Mouse (Mus musculus): ENCODE measurements around the gene Camk1.
"Not testable (repeated sequence)": the region's sequence is repeated elsewhere in the genome, so short reads cannot be mapped to it uniquely, and the experiment has no call there.

The Camk1 gene

GRCm38 (mm10) chr6:113364518-113365135 lies 20.8 kb upstream of the Camk1 start:
- intact Hi-C loops (cut with DNase I) = no loop called here

GRCm38 (mm10) chr6:113362241-113362640 lies 18.5 kb upstream of the Camk1 start:
- intact Hi-C loops (cut with DNase I) = no loop called here

- intact Hi-C loops (cut with DNase I) = no loop called here
Observed at GRCm38 (mm10) chr6:113361476-113361875, 17.7 kb upstream of the Camk1 start.

- intact Hi-C loops (cut with DNase I) = no loop called here
Observed at GRCm38 (mm10) chr6:113353696-113354095, 9.9 kb upstream of the Camk1 start.

- intact Hi-C loops (cut with DNase I) = no loop called here
Observed at GRCm38 (mm10) chr6:113352820-113353219, 9.0 kb upstream of the Camk1 start.

GRCm38 (mm10) chr6:113351653-113352052 lies 7.9 kb upstream of the Camk1 start:
- intact Hi-C loops (cut with DNase I) = no loop called here

GRCm38 (mm10) chr6:113351161-113351560 lies 7.4 kb upstream of the Camk1 start:
- intact Hi-C loops (cut with DNase I) = no loop called here

- intact Hi-C loops (cut with DNase I) = no loop called here
Observed at GRCm38 (mm10) chr6:113350538-113350937, 6.8 kb upstream of the Camk1 start.

GRCm38 (mm10) chr6:113346897-113347296 lies 3.1 kb upstream of the Camk1 start:
- intact Hi-C loops (cut with DNase I) = no loop called here

GRCm38 (mm10) chr6:113344321-113344720 lies 537 bp upstream of the Camk1 start:
- intact Hi-C loops (cut with DNase I) = loop anchor here (5.0 kb wide), 1 partner anchor 33 kb away; the partner anchor contains the start of genes Arpc4 and Tada3

- intact Hi-C loops (cut with DNase I) = loop anchor here (5.0 kb wide), 1 partner anchor 35 kb away; the partner anchor contains the start of genes Arpc4 and Tada3
Observed at GRCm38 (mm10) chr6:113342297-113342696, 1.5 kb downstream of the Camk1 start.

GRCm38 (mm10) chr6:113341574-113341973 lies 2.2 kb downstream of the Camk1 start:
- intact Hi-C loops (cut with DNase I) = loop anchor here (5.0 kb wide), 1 partner anchor 36 kb away; the partner anchor contains the start of genes Arpc4 and Tada3

GRCm38 (mm10) chr6:113336852-113337620 lies 6.7 kb downstream of the Camk1 start:
- intact Hi-C loops (cut with DNase I) = no loop called here

GRCm38 (mm10) chr6:113334216-113334615 lies 9.6 kb downstream of the Camk1 start:
- intact Hi-C loops (cut with DNase I) = no loop called here

- intact Hi-C loops (cut with DNase I) = no loop called here
Observed at GRCm38 (mm10) chr6:113333137-113333950, 10.4 kb downstream of the Camk1 start.

GRCm38 (mm10) chr6:113332734-113333133 lies 11.1 kb downstream of the Camk1 start:
- intact Hi-C loops (cut with DNase I) = not testable (repeated sequence)

GRCm38 (mm10) chr6:113331721-113332120 lies 12.1 kb downstream of the Camk1 start:
- intact Hi-C loops (cut with DNase I) = no loop called here

- intact Hi-C loops (cut with DNase I) = no loop called here
Observed at GRCm38 (mm10) chr6:113330547-113330946, 13.2 kb downstream of the Camk1 start.

- intact Hi-C loops (cut with DNase I) = no loop called here
Observed at GRCm38 (mm10) chr6:113329396-113329795, 14.4 kb downstream of the Camk1 start.

GRCm38 (mm10) chr6:113326533-113327315 lies 17.1 kb downstream of the Camk1 start, which contains the start of gene Ogg1:
Gene Ogg1 (plus strand): TSS chr6:113326972.
- intact Hi-C loops (cut with DNase I) = loop anchor here (2.0 kb wide), 1 partner anchor 50 kb away; the partner anchor contains the start of gene Tada3

- intact Hi-C loops (cut with DNase I) = no loop called here
Observed at GRCm38 (mm10) chr6:113315972-113316371, 27.8 kb downstream of the Camk1 start.

Measured in adrenal gland (tissue).